Mouse (Mus musculus): ENCODE data around the gene Gm26602.

The Gm26602 gene

DNA sequence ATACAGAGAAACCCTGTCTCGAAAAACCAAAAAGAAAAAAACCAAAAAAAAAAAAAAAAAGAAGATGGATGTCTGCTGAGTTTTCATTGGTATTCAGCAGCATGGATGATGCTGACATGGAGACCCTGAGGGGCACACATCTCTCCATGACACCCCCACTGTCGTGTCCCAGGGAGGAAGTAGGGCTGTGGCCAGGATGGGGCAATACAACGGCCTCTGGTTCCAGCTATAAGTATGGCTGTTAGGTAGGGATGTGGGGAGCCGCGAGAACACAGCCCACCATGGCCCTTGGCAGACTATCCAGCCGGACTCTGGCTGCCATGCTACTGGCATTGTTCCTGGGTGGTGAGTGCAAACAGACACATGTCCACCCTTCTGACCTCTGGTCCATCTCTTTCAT lies 24.6 kb upstream of the Gm26602 start, which contains the start of gene Elane:
Gene Elane, plus strand, starts transcription at position 194 of the 400 bp plus-strand sequence.
- no peak for DNase-seq

DNA sequence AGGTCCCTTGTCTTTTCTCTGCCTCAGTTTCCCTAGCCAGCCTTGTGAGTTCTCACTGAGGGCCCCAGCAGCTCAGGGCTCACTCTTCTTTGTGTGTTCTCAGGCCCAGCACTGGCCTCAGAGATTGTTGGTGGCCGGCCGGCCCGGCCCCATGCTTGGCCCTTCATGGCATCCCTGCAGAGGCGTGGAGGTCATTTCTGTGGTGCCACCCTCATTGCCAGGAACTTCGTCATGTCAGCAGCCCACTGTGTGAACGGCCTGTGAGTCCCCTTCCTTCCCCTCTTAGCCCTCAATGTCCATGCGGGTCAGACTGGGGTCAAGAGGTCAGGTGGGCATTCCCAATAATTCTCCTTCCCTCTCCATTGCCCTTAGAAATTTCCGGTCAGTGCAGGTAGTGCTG lies 24.0 kb upstream of the Gm26602 start:
- DNase-seq = no peak

DNA sequence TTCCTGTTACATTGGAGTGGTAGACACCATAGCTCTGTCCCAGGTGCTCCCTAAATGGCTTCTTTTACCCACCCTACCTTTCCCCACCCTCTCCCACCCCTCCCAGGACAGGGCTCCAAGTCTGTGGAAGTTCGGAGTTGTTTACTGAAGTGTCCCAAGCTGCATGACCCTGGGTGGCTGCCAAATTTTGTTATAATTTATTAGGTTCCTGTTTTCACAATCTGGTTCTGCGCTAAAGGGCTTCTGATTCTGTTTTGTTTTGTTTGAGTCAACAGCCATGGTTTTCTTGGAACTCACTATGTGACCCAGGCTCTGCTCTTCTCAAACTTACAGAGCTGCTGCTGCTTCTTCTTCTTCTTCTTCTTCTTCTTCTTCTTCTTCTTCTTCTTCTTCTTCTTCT lies 21.3 kb upstream of the Gm26602 start:
- peak; percentile 69 to 81 for DNase-seq

DNA sequence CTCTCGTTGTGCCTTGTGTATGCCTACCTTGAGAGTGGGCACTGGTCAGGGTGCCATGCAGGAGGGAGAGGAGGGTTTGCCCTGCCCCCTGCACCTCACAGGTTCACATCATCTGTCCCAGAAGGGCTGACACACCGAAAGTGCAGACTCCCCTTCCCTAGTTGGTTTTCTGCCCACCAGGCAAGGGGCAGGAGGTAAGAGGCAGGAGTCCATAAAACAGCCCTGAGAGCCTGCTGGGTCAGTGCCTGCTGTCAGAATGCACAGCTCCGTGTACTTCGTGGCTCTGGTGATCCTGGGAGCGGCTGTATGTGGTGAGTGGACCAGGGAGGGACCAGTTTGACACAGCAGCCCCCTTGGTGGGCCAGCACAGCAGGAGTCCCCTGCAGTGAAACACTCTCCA lies 20.0 kb upstream of the Gm26602 start, which contains the start of gene Cfd:
Gene Cfd, plus strand, starts transcription at position 184 of the 400 bp plus-strand sequence.
- no peak for DNase-seq

DNA sequence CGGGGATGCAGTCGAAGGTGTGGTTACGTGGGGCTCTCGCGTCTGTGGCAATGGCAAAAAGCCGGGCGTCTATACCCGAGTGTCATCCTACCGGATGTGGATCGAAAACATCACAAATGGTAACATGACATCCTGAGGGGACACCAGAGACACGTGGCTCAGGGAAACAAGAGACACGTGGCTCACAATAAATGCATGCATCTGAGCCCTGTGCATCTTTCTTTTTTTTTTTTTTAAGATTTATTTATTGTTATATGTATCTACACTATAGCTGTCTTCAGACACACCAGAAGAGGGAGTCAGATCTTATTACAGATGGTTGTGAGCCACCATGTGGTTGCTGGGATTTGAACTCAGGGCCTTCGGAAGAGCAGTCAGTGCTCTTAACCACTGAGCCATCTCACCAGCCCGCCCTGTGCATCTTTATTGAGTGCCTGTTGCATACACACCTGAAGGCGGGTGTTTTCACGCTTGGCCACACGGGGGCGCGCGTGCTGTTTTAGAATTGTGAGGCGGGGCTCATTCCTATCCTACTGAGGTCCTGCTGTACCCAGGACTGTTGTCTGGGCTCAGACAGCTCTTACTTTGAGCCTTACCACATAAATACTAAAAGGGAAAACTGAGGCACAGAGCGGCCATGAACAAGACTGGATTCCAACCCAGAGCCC lies 18.1 kb upstream of the Gm26602 start:
- peak; percentile 77 to 91 for DNase-seq

DNA sequence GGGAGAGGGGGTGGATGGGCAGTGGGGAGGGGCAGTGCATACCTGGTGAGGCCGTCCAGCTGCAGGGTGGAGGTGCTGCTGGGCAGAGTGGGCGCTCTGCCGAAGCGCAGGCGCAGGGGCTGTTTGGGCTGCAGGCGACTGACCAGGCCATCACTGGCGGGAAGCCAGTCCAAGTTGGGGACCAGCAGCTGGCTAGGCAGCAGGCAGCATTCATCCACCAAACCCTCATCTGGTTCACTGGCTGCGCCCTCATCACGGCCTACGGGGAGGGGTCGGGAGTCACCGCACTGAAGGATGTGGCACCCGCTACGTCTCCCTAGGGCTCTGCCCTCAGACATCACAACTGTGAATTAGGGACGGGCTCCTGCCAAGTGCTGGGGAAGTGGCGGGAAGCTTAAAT lies 14.3 kb upstream of the Gm26602 start:
- DNase-seq = no peak

DNA sequence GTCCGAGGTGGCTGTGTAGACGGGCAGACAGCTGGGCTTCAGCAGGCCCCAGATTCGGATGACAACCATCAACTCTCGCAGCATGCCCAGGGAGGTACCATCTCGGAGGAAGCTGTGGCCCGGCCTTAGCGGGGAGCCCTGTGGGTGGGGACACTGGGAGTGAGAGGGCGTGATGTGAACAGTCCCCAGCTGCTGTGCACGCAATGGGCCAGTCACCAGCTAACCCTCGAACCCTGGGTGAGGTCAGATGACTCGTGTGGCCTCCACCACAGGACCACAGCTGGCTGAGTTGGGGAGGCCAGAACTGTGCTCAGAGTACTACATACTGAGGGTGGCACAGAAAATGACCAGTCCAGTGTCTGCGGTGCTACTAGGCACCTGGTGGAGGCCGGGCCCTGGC lies 13.8 kb upstream of the Gm26602 start:
- no peak for DNase-seq

DNA sequence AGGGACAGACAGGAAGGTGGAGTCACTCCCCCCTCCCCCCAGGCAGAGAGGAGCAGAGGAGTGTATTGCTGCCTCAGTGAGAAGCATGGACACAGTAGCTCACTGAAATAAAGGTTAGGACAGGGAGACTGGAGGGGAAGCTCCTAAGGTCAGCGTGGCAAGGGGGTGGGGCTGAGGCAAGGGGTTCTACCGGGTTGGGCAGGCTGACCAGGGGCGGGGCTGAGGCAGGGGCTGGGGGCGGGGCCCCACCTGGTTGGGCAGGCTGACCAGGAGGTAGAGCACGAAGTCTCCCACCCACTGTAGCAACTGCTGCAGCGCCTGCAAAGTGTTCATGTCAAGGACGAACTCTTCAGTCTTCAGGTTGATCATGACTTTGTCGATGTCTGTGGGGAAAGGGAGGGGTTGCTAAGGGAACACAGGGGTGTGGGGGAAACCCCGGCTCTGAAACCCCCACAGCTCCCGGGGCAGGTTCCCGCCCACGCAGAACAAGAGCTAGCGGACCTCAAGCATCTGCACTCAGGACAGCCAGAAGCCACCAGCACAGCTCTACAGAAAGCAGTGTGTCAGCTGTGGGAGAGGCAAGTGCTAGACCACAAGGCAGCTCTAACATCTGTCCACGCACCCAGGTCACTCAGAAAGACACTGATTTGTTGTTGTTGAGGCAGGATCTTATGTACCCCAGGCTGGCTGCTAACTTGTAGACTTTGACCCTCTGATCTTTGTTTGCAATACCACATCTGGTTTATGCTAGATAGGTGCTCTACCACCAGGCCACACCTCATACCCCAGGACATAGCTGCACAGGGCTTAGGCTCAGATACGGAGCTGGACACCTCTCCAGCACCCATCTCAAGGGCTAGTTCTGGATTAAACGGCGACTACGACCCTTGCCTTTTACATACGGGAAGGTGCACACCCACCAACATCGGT lies 13.1 kb upstream of the Gm26602 start:
- peak; percentile 51 to 65 for DNase-seq

DNA sequence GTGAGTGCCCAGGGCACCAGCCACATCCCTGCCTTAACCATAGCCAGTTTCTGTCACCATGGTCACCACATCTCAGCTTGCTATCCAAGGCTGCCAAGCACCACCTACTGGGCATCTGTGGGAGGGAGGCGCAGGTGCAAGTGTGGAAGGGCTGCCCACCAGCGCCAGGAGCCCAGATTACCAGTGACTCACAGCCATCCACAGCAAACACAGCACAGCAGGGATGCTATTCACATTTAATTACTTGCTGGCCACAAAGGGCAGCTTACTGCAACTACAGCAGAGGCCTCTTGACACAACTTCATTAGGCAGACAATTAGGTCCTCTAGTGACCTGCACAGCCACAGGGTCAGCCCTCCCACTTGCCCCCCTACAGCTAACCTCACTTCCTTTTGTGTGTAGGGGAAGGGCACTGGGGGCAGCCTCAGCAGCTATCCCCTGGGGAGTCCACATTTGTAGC lies 9.7 kb upstream of the Gm26602 start:
- DNase-seq = no peak

DNA sequence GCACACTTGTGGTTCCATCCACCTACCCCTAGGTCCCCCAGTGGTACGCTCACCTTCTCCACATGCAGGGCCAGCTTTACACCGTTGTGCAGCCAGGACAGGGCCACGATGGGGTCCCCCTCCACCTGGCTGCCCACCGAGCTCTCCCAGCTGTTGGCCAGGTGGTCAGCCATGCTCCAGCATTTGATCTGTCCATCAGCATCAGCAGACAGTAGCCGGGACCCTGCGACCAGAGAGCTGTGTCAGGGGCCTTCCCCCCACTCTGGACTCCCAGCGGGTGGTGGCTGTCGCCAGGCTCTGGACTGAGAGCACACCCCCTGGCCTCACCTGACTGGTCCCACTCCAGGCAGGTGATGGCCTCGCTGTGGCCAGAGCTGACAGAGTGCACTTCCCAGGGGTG lies 3.9 kb upstream of the Gm26602 start:
- no peak for DNase-seq

DNA sequence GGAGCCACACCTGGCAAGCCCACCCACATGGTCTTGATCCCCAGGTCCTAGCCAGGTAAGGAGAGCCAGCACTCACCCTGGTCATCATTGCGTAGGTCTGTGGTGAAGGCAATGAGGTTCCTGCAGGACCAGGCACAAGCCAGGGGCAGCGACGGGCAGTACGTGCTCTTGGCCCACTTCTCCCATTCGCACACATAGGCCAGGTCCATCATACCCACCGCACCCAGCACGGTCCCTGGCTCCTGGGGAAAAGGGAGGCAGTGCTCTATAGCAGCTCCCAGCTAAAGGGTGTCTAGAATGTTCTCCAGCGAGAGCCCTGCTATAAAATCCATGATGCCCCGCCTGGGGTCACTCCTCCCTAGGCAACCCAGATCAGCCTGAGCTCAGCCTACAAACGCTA lies 3.2 kb upstream of the Gm26602 start:
- no peak for DNase-seq

DNA sequence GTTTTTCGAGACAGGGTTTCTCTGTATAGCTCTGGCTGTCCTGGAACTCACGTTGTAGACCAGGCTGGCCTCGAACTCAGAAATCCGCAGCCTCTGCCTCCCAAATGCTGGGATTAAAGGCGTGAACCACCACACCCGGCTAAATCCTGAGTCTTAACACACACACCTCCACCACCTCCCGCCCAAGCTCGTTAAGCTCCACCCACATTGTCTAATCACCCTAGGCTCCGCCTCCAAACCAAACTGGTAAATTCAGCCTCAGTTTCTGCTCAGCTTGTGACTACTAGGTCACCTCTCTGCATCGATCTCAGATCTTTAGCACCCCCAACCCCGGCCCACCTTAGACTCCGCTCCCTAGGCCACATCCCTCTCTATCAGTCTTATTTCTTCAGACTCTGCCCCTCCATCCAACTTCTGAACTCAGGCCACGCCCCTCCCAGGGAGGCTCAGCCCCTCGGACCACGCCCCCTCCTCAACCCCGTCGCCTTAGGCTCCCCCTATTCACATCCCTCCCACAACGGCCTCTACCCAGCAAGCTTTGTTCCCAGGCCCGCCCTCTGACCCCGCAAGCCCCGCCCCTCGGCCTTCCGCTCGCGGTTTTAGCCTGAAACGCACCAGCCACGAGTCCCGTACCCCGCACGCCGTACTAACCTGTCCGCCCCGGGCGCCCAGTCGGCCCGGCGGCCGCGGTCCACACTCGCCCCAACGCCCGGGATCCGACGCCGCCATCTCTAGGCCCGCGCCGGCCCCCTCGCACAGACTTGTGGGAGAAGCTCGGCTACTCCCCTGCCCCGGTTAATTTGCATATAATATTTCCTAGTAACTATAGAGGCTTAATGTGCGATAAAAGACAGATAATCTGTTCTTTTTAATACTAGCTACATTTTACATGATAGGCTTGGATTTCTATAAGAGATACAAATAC lies 2.2 kb upstream of the Gm26602 start, which contains the start of gene Med16:
Gene Med16, minus strand, starts transcription at position 757 of the 925 bp plus-strand sequence.
- DNase-seq = peak; percentile 97 to 98

DNA sequence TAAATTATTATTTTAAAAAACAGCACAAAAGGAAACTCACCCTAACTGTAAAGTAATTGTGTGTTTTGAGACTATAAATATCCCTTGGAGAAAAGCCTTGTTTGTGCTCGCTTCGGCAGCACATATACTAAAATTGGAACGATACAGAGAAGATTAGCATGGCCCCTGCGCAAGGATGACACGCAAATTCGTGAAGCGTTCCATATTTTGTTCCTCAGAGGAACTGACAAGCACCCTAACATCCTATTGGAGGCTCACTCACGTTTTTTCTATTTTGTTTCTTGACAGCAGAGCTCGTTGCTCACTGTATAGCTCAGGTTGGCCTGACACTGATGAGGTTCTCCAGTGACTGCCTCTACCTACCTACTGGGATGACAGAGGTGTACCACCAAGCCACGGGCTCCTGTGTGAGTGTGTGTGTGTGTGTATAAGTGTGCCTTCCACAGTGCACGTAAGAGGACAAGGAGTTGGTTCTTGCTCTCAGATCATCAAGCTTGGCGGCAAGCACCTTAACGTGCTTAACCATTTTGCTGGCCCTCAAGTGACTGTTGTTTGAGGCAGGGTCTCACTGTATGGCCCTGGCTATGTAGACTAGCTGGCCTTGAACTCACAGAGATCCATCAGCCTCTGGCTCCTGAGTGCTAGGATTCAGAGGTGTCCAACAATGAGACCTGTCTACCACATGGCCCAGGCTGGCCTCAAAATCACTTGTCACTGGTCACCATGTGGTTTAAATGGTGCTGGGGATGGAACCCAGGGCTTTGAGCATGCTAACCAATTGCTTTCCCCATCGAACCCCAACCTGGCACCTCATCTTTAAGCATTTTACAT lies 1.3 kb upstream of the Gm26602 start:
- peak in 1 of 2 experiments; percentile 41 for DNase-seq

DNA sequence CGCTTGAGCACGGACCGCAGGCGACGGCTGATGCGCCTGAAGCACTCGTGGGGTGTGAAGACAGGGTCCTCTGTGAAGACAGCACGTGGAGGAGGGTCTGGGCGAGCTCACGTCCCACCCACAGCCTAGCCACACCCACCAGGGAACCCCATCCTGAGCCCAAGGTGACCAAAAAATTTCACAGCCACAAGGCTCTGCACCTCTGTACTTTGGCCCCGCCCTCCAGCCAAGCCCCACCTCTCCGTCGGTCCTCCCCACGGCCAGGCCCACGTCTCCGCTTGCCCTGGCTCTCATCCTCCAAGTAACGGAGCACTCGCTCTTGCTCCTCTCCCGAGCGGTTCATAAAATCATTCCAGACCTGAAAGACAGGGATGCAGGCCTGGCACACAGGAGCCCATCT lies 1.8 kb downstream of the Gm26602 start:
- DNase-seq = peak in 1 of 2 experiments; percentile 61

DNA sequence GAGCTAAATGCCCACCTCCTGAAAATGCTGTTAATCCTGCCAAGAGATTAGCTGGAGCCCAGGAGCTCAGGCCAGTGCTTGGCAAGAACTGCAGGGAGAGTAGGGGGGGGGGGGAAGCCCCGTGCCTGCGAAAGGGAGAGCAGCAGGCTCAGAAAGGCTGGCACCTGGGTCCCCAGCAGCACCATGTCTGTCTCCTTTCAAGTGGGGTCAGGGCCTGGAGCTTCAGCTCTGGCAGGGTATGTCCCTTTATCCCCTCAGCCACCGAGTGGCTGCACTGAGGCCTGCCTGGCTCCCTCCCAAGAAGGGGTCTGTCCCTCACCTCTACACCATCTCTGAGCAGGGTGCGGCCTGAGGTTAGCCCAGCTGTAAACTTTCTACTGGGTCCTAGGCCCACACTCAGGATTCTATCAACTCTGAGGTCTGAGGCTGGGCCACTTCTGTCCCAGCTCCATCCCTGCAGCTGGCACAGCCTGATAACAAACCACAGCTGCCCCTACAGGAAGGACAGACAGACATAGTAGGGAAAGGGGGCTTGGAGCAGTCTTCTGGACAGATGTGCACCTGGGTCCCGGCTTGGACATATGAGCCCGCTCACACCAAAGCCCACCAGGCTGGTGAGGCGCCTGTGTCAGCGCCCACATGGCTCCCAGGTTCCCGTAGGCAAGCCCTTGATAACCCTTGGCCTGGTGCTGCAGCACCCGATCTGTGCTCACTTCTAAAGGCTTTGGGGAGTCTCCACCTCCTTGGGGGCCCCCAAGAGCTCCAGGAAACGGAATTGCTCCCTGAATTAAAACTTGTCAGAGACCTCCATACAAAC lies 3.7 kb downstream of the Gm26602 start:
- no peak for DNase-seq

DNA sequence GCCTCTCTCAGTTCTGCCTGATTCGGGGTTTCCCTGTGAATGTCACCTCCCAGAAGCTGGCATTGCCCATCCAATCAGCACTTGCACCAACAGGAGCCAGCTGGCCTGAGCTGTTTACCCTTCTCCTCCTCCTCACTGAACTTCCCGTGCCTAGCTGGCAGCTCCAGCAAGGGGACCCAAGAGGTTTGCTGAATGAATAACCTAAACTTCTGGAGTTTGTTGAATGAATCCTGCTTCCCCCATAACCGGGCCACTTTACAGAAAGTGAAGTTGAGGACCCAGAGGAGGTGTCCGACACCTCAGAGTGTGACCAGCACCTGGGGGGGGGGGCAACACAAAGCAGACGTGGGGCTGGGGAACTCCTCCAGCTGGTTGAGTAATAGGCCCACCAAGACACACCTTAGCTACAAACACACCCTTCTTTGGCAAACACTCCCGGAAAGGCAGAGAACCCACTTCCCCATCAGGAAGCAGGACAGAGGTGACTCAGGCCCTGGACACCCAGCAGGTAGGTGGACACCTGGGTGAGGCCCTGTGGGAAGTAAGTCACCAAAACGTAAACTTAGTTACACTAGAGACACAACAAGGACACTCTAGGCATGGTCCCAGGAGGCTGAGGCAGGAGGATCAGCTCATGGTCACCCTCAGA lies 4.4 kb downstream of the Gm26602 start:
- no peak for DNase-seq

DNA sequence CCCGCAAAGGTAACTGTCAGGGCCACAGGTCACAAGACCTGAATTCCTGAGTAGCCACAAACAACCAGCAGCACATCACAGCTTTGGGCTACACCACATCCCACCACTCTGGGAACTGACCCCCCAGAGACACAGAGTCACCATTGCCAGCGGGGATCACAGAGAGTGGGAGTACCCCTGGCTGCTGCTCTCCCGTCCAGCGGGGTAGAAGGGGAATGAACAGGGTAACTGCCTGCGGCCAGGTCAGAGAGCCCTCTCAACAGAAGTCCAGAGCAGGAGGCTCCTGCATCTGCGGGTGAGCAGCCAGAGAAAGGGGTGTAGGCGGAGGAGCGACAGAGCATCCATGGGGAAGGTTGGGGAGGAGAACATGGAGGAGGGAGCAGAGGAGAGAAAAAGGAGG lies 5.4 kb downstream of the Gm26602 start:
- no peak for DNase-seq

DNA sequence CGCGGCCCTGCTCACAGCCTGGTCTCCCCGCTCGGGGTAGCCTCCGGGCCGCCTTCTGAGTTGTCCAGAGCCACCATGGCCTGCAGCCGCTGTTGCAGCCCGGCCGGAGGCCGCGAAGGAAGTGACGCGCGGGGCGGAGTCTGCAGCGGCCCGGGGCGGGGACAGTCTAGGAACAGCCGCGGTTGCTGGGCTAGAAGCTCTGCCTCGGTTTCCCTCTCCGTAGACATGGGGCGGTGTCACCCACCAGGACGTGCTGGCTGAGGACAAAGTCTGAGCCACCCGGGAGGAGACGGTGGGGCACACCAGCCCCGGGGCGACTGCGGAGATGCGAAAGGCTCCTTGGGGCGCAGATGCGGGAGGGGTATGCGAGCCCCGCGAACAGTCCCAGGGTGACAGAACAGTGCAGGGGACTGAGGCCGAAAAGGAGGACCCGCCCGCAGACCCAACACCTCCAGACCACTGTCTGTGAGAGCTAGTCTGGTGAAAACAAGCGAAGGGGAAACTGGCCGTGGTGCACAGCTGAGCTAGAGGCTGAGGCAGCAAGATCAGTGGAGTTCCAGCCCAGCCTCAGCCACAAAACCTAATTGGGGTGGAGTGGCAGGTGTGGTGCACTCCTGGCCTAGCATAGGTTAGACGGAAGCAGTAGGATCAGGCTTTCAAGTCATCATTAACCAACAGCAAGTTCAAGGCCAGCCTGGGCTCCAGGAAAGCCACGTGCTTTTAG lies 6.3 kb downstream of the Gm26602 start, which contains the start of gene Kiss1r:
Gene Kiss1r, plus strand, starts transcription at position 164 of the 724 bp plus-strand sequence.
- peak; percentile 88 to 96 for DNase-seq

DNA sequence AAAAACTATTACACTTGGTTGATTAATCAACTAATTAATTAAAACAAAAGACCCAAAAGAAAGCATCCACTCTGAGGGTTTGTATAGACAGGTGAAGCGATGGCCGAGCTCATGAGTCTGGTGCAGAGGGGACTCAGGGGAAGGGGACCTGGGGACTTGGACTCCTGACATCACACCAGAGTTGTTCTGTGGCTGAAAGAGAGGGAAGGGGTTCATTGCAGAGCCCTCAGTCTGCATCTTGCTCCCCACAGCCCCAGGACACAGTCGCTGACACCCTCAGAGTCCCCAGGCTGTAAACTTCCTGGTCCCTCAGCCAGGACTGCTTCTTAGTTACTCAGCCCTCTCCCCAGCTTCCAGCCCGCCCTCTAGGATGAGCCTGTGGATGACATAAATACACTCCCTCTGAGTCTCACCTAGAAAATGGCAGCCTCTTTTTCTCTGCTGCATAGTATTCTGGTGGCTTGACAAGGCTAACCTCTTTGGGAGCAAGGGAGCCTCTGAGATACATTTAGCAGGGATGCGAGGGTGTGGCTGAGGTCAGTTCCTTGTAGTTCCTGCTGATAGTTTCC lies 7.0 kb downstream of the Gm26602 start:
- no peak for DNase-seq

All from kidney, postnatal 36 days (tissue).